Mouse (Mus musculus): Measurements from ENCODE around the gene Muc1.

The Muc1 gene

GRCm38 (mm10) chr3:89236516-89236915 lies 7.7 kb downstream of the Muc1 start:
- DNase-seq (ENCODE audit: low spot score), result no peak

- no peak for DNase-seq (ENCODE audit: low spot score)
Measured at GRCm38 (mm10) chr3:89237682-89238081, 8.8 kb downstream of the Muc1 start.

- no peak for DNase-seq (ENCODE audit: low spot score)
Measured at GRCm38 (mm10) chr3:89238494-89238893, 9.6 kb downstream of the Muc1 start.

- DNase-seq (ENCODE audit: low spot score), result peak; percentile 59
Measured at GRCm38 (mm10) chr3:89242331-89242895, 13.6 kb downstream of the Muc1 start.

GRCm38 (mm10) chr3:89243609-89244008 lies 14.8 kb downstream of the Muc1 start:
- DNase-seq (ENCODE audit: low spot score), result no peak

- no peak for DNase-seq (ENCODE audit: low spot score)
Measured at GRCm38 (mm10) chr3:89244158-89244981, 15.5 kb downstream of the Muc1 start.

GRCm38 (mm10) chr3:89244982-89245687 lies 16.3 kb downstream of the Muc1 start:
- no peak for DNase-seq (ENCODE audit: low spot score)

GRCm38 (mm10) chr3:89245688-89246171 lies 16.9 kb downstream of the Muc1 start, which contains the start of gene Krtcap2:
Gene Krtcap2 (plus strand): TSS chr3:89245966.
- DNase-seq (ENCODE audit: low spot score), result no peak

- peak; percentile 88 for DNase-seq (ENCODE audit: low spot score)
Measured at GRCm38 (mm10) chr3:89246261-89247100, 17.6 kb downstream of the Muc1 start, which contains the start of gene Trim46. Gene Trim46 (minus strand): TSS chr3:89246309.

- DNase-seq (ENCODE audit: low spot score), result no peak
Measured at GRCm38 (mm10) chr3:89247466-89247865, 18.6 kb downstream of the Muc1 start.

GRCm38 (mm10) chr3:89250435-89251040 lies 21.7 kb downstream of the Muc1 start:
- DNase-seq (ENCODE audit: low spot score), result peak; percentile 54

GRCm38 (mm10) chr3:89251365-89251895 lies 22.6 kb downstream of the Muc1 start:
- no peak for DNase-seq (ENCODE audit: low spot score)

GRCm38 (mm10) chr3:89254994-89255393 lies 26.1 kb downstream of the Muc1 start:
- DNase-seq (ENCODE audit: low spot score), result no peak

GRCm38 (mm10) chr3:89256177-89256576 lies 27.3 kb downstream of the Muc1 start:
- no peak for DNase-seq (ENCODE audit: low spot score)

- DNase-seq (ENCODE audit: low spot score), result no peak
Measured at GRCm38 (mm10) chr3:89259076-89259475, 30.2 kb downstream of the Muc1 start, which contains the start of gene Dpm3. Gene Dpm3 (plus strand): TSS chr3:89259358.

- DNase-seq (ENCODE audit: low spot score), result no peak
Measured at GRCm38 (mm10) chr3:89260211-89260610, 31.4 kb downstream of the Muc1 start.

- no peak for DNase-seq (ENCODE audit: low spot score)
Measured at GRCm38 (mm10) chr3:89262417-89262816, 33.6 kb downstream of the Muc1 start.

- DNase-seq (ENCODE audit: low spot score), result peak; percentile 60
Measured at GRCm38 (mm10) chr3:89266439-89266893, 37.6 kb downstream of the Muc1 start.

GRCm38 (mm10) chr3:89268916-89269315 lies 40.1 kb downstream of the Muc1 start:
- no peak for DNase-seq (ENCODE audit: low spot score)

GRCm38 (mm10) chr3:89270051-89270755 lies 41.3 kb downstream of the Muc1 start, which contains the start of gene Slc50a1:
Gene Slc50a1 (minus strand): TSS chr3:89270570.
- DNase-seq (ENCODE audit: low spot score), result peak; percentile 87
